Mouse (Mus musculus) hindbrain, postnatal 0 days (tissue): ENCODE results near the gene Ccl26. TPM values are rescaled to one million over a fixed set of nuclear protein-coding genes. Genes with fewer than 3 reads are reported as not detected.

ENCODE experiments used
- ATAC-seq: fragments of 200-750 bp; cut with Nextera tagmentation; 2 replicates; pipeline ENCODE4 v1.8.0; 2017; ENCODE audit warnings: mild to moderate bottlenecking, moderate TSS enrichment, moderate library complexity
- DNase-seq: peaks from one replicate; pipeline ENCODE4 v3.0.0-alpha.2; 2015; ENCODE audit warnings: low spot score
- H3K27ac ChIP-seq: fragments of 300-500 bp; sonication (generic); 2 replicates; pipeline ENCODE4 v1.5.1; 2014; ENCODE audit warnings: mild to moderate bottlenecking
- H3K27me3 ChIP-seq: fragments of 300-500 bp; sonication (generic); 2 replicates; pipeline ENCODE4 v1.6.1; 2014; ENCODE audit warnings: low read length, mixed read lengths; ENCODE audit not compliant: insufficient read depth
- H3K36me3 ChIP-seq: fragments of 300-500 bp; sonication (generic); 2 replicates; pipeline ENCODE4 v1.6.1; 2014; ENCODE audit warnings: low read length, mixed read lengths; ENCODE audit not compliant: insufficient read depth
- H3K4me1 ChIP-seq: fragments of 300-500 bp; sonication (generic); 2 replicates; pipeline ENCODE4 v1.6.1; 2014; ENCODE audit warnings: antibody characterized with exemption, low read length, mixed read lengths; ENCODE audit not compliant: insufficient read depth
- H3K4me2 ChIP-seq: fragments of 300-500 bp; sonication (generic); 2 replicates; pipeline ENCODE4 v1.6.1; 2014; ENCODE audit warnings: low read depth, mild to moderate bottlenecking, low read length, moderate library complexity, mixed read lengths
- H3K4me3 ChIP-seq: fragments of 300-500 bp; sonication (generic); 2 replicates; pipeline ENCODE4 v1.5.1; 2014; ENCODE audit warnings: low read length
- H3K9ac ChIP-seq: fragments of 300-500 bp; sonication (generic); replicated peaks from 2 replicates; pipeline ENCODE4 v1.6.1; 2014; ENCODE audit warnings: mild to moderate bottlenecking, low read length, moderate library complexity, mixed read lengths
- H3K9me3 ChIP-seq: fragments of 300-500 bp; sonication (generic); 2 replicates; pipeline ENCODE4 v1.6.1; 2016; ENCODE audit warnings: low read length, mixed read lengths
- CTCF ChIP-seq: IDR thresholded peaks from 2 replicates; pipeline ENCODE4 v1.5.1; 2016; ENCODE audit warnings: antibody characterized with exemption, control low read depth, low read depth
- WGBS: fragments of 180-500 bp; shearing (Covaris S2); extraction: QIAGEN DNeasy Blood & Tissue Kit; methylation state at CpG from one replicate; pipeline ENCODE4 v1.1.7; 2014; 5-methylcytosine and 5-hydroxymethylcytosine counted together
- polyA plus RNA-seq: library from polyadenylated mRNA; unstranded; fragments of >200 nt; fragmentation: Nextera tagmentation; extraction: Ambion mirVana; gene quantifications from 2 replicates; pipeline ENCODE4 v1.2.1, GENCODE M21; 2015
- total RNA-seq: library from RNA; depleted of rRNA; stranded (reverse); fragments of >200 nt; gene quantifications from 2 replicates; pipeline ENCODE4 v1.2.3, GENCODE M21; 2014

Gene Ccl26
- total and polyA plus RNA-seq, 2 experiments from 2014 or later: not detected

DNA sequence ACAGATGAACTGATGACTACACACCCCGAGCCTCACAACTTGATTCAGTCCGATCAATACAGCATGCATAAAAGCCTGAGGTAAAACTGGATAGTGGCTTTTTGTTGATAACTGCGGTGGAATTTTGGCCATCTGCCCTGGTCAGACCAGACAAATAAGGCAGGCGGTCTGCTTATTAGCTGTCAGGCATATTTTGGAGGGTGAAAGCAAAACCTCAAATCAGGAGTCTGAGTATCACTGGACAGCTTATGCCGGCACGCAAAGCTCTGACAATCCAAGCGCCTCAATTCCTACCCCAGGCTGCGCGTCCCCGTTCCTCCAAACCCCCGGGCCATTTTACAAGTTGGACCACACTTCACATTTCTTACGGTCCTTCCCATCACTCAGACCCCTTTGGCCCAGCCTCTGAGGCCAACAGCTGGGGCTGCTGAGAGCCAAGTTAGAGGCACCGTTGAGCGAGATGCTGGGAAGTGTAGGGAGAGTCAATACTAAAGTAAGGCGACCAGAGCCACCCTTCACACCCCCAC lies 19.3 kb downstream of the Ccl26 start:
- Histone ChIP-seq H3K27ac (no peak overlapping the region), H3K9ac (peak overlapping the region; percentile 68), H3K4me1 (0 out of 2 replicates have a peak, but pooled peaks cover 3% of the 10 kb centered on the region), H3K27me3 (no peaks in the 10 kb centered on the region), H3K9me3 (no peaks in the 10 kb centered on the region), H3K4me2 (peak overlapping the region; percentile 99), H3K36me3 (no peaks in the 10 kb centered on the region), H3K4me3 (peak overlapping the region; percentile 77)
- WGBS: 3% methylated on average over 15 of the region's 15 CpGs
- ATAC-seq (no peak), DNase-seq (peak; percentile 12)
- TF ChIP-seq CTCF: no peak

DNA sequence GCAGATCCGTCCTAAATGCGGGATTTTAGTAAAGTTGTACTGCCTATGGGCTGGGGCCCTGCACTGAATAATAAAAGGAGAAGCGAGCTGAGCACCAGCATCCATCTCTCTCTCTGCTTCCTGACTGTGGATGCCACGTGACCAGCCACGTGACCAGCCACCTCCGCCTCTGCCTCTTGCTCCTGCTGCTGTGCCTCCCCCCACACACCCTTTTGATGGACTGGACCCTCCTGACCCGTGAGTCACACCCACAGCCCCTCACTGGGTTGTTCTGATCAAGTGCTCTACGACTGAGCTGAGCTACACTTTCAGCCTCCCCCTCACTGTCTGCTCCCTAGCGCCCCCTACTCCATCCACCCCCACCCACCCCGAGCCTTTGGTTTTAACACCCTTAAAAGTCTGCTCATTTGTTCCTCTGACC lies 25.6 kb downstream of the Ccl26 start:
- H3K4me1 ChIP-seq: 0 out of 2 replicates have a peak, but pooled peaks cover 3% of the 10 kb centered on the region
- H3K9me3 ChIP-seq: no peaks in the 10 kb centered on the region
- no peak overlapping the region for H3K4me3 ChIP-seq
- no peaks in the 10 kb centered on the region for H3K27me3 ChIP-seq
- no peak overlapping the region for H3K4me2 ChIP-seq
- WGBS: 78% methylated on average over 10 of the region's 10 CpGs
- ATAC-seq (no peak), DNase-seq (no peak)
- no peak for TF ChIP-seq CTCF
- H3K27ac ChIP-seq: no peak overlapping the region
- no peaks in the 10 kb centered on the region for H3K36me3 ChIP-seq
- no peak overlapping the region for H3K9ac ChIP-seq

DNA sequence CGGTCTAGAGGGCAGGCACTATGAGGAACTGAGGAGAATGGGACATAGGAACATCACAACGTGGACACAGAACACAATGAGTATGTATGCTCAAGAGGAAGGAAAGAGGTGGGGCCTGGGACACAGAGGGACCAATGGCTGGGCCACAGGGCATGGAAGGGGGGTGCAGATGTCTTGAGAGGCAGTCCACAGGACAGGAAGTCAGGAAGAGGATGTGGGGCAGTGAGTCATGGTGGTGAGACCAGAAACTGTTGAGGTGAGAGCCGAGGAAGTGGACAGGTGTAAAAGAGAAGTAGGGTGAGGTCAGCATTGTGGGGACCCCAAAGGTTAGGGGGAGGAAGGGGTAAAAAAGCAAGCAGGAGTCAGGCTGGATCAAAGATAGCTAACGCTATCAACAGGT lies 26.0 kb downstream of the Ccl26 start:
- Histone ChIP-seq H3K9me3 (no peaks in the 10 kb centered on the region), H3K27ac (no peak overlapping the region), H3K4me3 (no peak overlapping the region), H3K4me2 (no peak overlapping the region), H3K4me1 (0 out of 2 replicates have a peak, but pooled peaks cover 3% of the 10 kb centered on the region), H3K36me3 (no peaks in the 10 kb centered on the region), H3K9ac (no peak overlapping the region), H3K27me3 (no peaks in the 10 kb centered on the region)
- no peak for TF ChIP-seq CTCF
- ATAC-seq: no peak
- no peak for DNase-seq
- 84% methylated on average over 4 of the region's 4 CpGs for WGBS

DNA sequence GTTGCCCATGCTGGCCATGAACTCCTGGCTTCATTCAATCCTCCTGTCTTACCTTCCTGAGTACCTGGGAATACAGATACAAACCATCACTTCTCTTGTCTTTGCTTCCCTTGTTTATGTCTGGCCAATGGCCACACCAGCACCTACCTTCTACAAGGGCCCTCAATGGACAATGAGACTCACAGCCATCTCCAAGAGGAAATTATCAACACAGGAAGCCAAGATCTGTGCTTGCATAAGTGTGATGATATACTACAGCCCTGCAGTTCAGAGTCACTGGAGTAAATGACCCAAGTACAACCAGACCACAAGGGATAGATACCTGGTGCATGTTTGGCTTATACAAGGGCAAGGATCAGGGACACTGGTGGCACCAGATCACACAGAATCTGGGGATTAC lies 27.5 kb downstream of the Ccl26 start:
- H3K4me3 ChIP-seq: no peak overlapping the region
- no peak overlapping the region for H3K4me2 ChIP-seq
- DNase-seq (no peak), ATAC-seq (no peak)
- H3K9ac ChIP-seq: no peak overlapping the region
- no peaks in the 10 kb centered on the region for H3K36me3 ChIP-seq
- no peak for TF ChIP-seq CTCF
- H3K9me3 ChIP-seq: no peaks in the 10 kb centered on the region
- no peak overlapping the region for H3K27ac ChIP-seq
- H3K4me1 ChIP-seq: 0 out of 2 replicates have a peak, but pooled peaks cover 3% of the 10 kb centered on the region
- no peaks in the 10 kb centered on the region for H3K27me3 ChIP-seq

DNA sequence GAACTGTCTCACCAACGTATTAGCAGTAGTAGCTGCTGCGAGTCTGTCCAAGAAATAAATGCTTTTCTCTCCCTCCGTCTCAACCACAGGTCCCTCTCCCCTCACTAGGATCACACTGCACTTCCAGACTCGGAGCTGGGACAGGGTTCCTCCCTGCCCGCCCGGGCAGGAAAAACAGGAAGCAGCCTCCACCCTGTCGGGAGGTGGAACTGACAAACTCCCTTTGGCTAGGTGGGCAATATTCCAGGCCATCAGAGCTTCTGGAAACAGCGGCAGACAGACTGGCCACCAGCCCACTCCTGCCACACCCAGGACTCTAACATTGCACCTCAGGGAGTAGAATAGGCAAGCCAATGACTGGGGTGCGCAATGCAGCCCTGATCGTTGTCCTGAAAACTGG lies 29.9 kb downstream of the Ccl26 start:
- no peak for ATAC-seq
- DNase-seq: no peak
- H3K9ac ChIP-seq: no peak overlapping the region
- H3K4me3 ChIP-seq: no peak overlapping the region
- WGBS: 68% methylated on average over 10 of the region's 10 CpGs
- no peaks in the 10 kb centered on the region for H3K36me3 ChIP-seq
- no peak for TF ChIP-seq CTCF
- no peaks in the 10 kb centered on the region for H3K9me3 ChIP-seq
- H3K27ac ChIP-seq: no peak overlapping the region
- H3K4me2 ChIP-seq: no peak overlapping the region
- H3K27me3 ChIP-seq: no peaks in the 10 kb centered on the region
- H3K4me1 ChIP-seq: 0 out of 2 replicates have a peak, but pooled peaks cover 3% of the 10 kb centered on the region

DNA sequence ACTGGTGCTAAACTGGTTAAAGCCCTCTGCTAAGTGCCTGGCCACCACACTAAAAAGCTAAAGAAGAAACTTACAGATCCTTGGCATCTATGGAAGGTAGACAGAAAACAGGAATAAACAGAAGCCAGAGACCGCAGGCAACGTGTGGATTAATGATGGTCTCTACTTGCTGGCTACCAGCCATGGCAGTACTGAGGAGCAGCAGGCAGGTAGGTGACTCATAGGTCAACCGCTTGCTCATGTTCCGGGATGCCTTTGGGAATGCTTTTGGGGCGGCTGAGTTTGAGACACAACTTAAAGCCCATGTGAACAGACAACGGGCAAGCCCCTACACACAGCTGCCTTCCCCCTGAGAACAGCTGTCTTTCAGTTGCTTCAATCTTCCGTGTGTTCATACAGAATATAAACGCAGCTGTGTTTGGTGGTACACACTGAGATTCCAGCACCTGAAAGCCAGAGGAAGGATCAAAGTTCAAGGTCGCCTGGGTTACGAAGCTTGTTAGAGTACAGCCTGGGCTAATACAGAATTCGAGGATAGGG lies 32.0 kb downstream of the Ccl26 start:
- no peak for TF ChIP-seq CTCF
- H3K9ac ChIP-seq: no peak overlapping the region
- H3K4me2 ChIP-seq: no peak overlapping the region
- 0 out of 2 replicates have a peak, but pooled peaks cover 3% of the 10 kb centered on the region for H3K4me1 ChIP-seq
- no peak for ATAC-seq
- H3K27me3 ChIP-seq: no peaks in the 10 kb centered on the region
- no peaks in the 10 kb centered on the region for H3K9me3 ChIP-seq
- no peak overlapping the region for H3K4me3 ChIP-seq
- 84% methylated on average over 11 of the region's 11 CpGs for WGBS
- H3K36me3 ChIP-seq: no peaks in the 10 kb centered on the region
- no peak overlapping the region for H3K27ac ChIP-seq
- DNase-seq: no peak

DNA sequence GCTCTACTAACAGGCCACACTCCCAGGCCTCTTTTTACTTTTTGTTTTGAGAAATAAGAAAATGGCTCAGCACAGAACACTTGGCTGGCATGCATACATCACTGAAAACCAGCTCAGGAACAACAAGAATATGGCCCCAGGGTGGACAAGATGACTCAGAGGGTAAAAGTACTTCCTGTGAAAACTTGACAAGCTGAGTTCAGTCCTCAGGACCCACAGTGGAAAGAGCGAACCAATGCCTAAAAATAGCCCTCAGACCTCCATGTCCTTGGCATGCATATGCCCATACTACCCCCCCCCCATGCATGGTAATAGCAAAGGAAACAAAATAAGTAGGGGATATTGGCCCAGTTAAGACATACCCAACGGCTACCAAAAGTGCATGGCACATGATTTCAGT lies 33.4 kb downstream of the Ccl26 start:
- 83% methylated on average over 2 of the region's 2 CpGs for WGBS
- no peaks in the 10 kb centered on the region for H3K27me3 ChIP-seq
- no peak overlapping the region for H3K4me2 ChIP-seq
- ATAC-seq (no peak), DNase-seq (no peak)
- H3K9me3 ChIP-seq: no peaks in the 10 kb centered on the region
- TF ChIP-seq CTCF: no peak
- no peak overlapping the region for H3K4me3 ChIP-seq
- no peak overlapping the region for H3K9ac ChIP-seq
- no peaks in the 10 kb centered on the region for H3K36me3 ChIP-seq
- H3K4me1 ChIP-seq: 0 out of 2 replicates have a peak, but pooled peaks cover 3% of the 10 kb centered on the region
- H3K27ac ChIP-seq: no peak overlapping the region
